Mouse (Mus musculus) lung, embryonic 14.5 days (tissue): ENCODE measurements around the gene Jade2. TPM values are rescaled to one million over a fixed set of nuclear protein-coding genes. Genes with fewer than 3 reads are reported as not detected.

Experiments
- ATAC-seq: fragments of 200-750 bp; cut with Nextera tagmentation; 2 replicates; pipeline ENCODE4 v1.8.0; 2017; ENCODE audit warnings: mild to moderate bottlenecking, moderate TSS enrichment, moderate library complexity; ENCODE audit not compliant: insufficient read depth
- DNase-seq: peaks from one replicate; pipeline ENCODE4 v3.0.0-alpha.2; 2015
- H3K27ac ChIP-seq: fragments of 300-500 bp; sonication (generic); 2 replicates; pipeline ENCODE4 v1.5.1; 2014; ENCODE audit warnings: low read depth, mild to moderate bottlenecking, moderate library complexity
- H3K27me3 ChIP-seq: fragments of 300-500 bp; sonication (generic); 2 replicates; pipeline ENCODE4 v1.6.1; 2014; ENCODE audit warnings: low read length, control low read depth; ENCODE audit not compliant: insufficient read depth
- H3K36me3 ChIP-seq: fragments of 300-500 bp; sonication (generic); 2 replicates; pipeline ENCODE4 v1.6.1; 2014; ENCODE audit warnings: control low read depth; ENCODE audit not compliant: insufficient read depth
- H3K4me1 ChIP-seq: fragments of 300-500 bp; sonication (generic); 2 replicates; pipeline ENCODE4 v1.6.1; 2014; ENCODE audit warnings: antibody characterized with exemption, control low read depth; ENCODE audit not compliant: insufficient read depth
- H3K4me2 ChIP-seq: fragments of 300-500 bp; sonication (generic); 2 replicates; pipeline ENCODE4 v1.6.1; 2014; ENCODE audit warnings: mild to moderate bottlenecking
- H3K4me3 ChIP-seq: fragments of 300-500 bp; sonication (generic); 2 replicates; pipeline ENCODE4 v1.5.1; 2014; ENCODE audit warnings: low read depth, low read length
- H3K9ac ChIP-seq: fragments of 300-500 bp; sonication (generic); 2 replicates; pipeline ENCODE4 v1.6.1; 2014
- H3K9me3 ChIP-seq: fragments of 300-500 bp; sonication (generic); 2 replicates; pipeline ENCODE4 v1.6.1; 2016; ENCODE audit warnings: low read depth, low read length, control low read depth
- CTCF ChIP-seq: IDR thresholded peaks from 2 replicates; pipeline ENCODE4 v1.5.1; 2016; ENCODE audit warnings: antibody characterized with exemption, low read depth
- WGBS: fragments of 180-500 bp; shearing (Covaris S2); extraction: QIAGEN DNeasy Blood & Tissue Kit; methylation state at CpG from one replicate; pipeline ENCODE4 v1.1.7; 2014; 5-methylcytosine and 5-hydroxymethylcytosine counted together
- polyA plus RNA-seq: library from polyadenylated mRNA; unstranded; fragments of >200 nt; fragmentation: Nextera tagmentation; extraction: Ambion mirVana; gene quantifications from 2 replicates; pipeline ENCODE4 v1.2.1, GENCODE M21; 2014

Gene Jade2
- polyA plus RNA-seq, 1 experiment from 2014 or later, result 1.6 TPM

- no peak overlapping the region for H3K4me3 ChIP-seq
- ATAC-seq (no peak), DNase-seq (no peak)
- H3K27me3 ChIP-seq, result no peaks in the 10 kb centered on the region
- no peak for TF ChIP-seq CTCF
- 71% methylated on average over 8 of the region's 8 CpGs for WGBS
- H3K27ac ChIP-seq, result no peak overlapping the region
- H3K36me3 ChIP-seq, result no peaks in the 10 kb centered on the region
- H3K4me2 ChIP-seq, result no peak overlapping the region
- no peak overlapping the region for H3K9ac ChIP-seq
- peaks cover 3% of the 10 kb centered on the region; the same call in 1 of the 2 replicates for H3K4me1 ChIP-seq
- no peaks in the 10 kb centered on the region for H3K9me3 ChIP-seq
Measured at GRCm38 (mm10) chr11:51767579-51768220, 89.8 kb downstream of the Jade2 start.

- no peaks in the 10 kb centered on the region for H3K27me3 ChIP-seq
- no peak for ATAC-seq
- H3K4me1 ChIP-seq, result peaks cover 3% of the 10 kb centered on the region; the same call in 1 of the 2 replicates
- WGBS, result 68% methylated on average over 4 of the region's 4 CpGs
- no peaks in the 10 kb centered on the region for H3K36me3 ChIP-seq
- H3K27ac ChIP-seq, result no peak overlapping the region
- no peaks in the 10 kb centered on the region for H3K9me3 ChIP-seq
- peak overlapping the region; percentile 95 for H3K4me3 ChIP-seq
- H3K4me2 ChIP-seq, result peak overlapping the region; percentile 92
- no peak for DNase-seq
- H3K9ac ChIP-seq, result peak overlapping the region; percentile 87; the same call in 1 of the 2 replicates
- no peak for TF ChIP-seq CTCF
Measured at GRCm38 (mm10) chr11:51764816-51765215, 92.6 kb downstream of the Jade2 start.

GRCm38 (mm10) chr11:51763955-51764354, 93.5 kb downstream of the Jade2 start:
- DNase-seq, result no peak
- peak overlapping the region; percentile 87 for H3K9ac ChIP-seq
- H3K9me3 ChIP-seq, result no peaks in the 10 kb centered on the region
- peak; percentile 28; the same call in 1 of the 2 replicates for ATAC-seq
- no peaks in the 10 kb centered on the region for H3K36me3 ChIP-seq
- no peak for TF ChIP-seq CTCF
- peak overlapping the region; percentile 92 for H3K4me2 ChIP-seq
- 4% methylated on average over 13 of the region's 13 CpGs for WGBS
- peaks cover 3% of the 10 kb centered on the region; the same call in 1 of the 2 replicates for H3K4me1 ChIP-seq
- H3K27me3 ChIP-seq, result no peaks in the 10 kb centered on the region
- H3K27ac ChIP-seq, result no peak overlapping the region
- H3K4me3 ChIP-seq, result peak overlapping the region; percentile 95

Other genes with a start within 250 kb of the Jade2 start
- 178 and 187 TPM in 2 replicates for gene Nhp2, start 237.9 kb downstream of the Jade2 start, polyA plus RNA-seq
- 39.4 and 43.6 TPM in 2 replicates for gene Rmnd5b, start 221.8 kb downstream of the Jade2 start, polyA plus RNA-seq
- gene N4bp3, start 206.8 kb downstream of the Jade2 start, polyA plus RNA-seq, result 35.5 and 39.2 TPM in 2 replicates
- gene D930048N14Rik, start 206.7 kb downstream of the Jade2 start, polyA plus RNA-seq, result 3.4 TPM in 2 replicates
- 81.0 and 86.4 TPM in 2 replicates for gene 0610009B22Rik, start 168.8 kb downstream of the Jade2 start, polyA plus RNA-seq
- gene Sec24a, start 94.0 kb downstream of the Jade2 start, polyA plus RNA-seq, result 16.3 and 16.8 TPM in 2 replicates
- gene Sar1b, start 94.0 kb downstream of the Jade2 start, polyA plus RNA-seq, result 105 and 109 TPM in 2 replicates
- gene Cdkn2aipnl, start 110.0 kb upstream of the Jade2 start, polyA plus RNA-seq, result 107 and 109 TPM in 2 replicates
- 126 and 128 TPM in 2 replicates for gene Ube2b, start 143.1 kb upstream of the Jade2 start, polyA plus RNA-seq
- 8.5 and 9.4 TPM in 2 replicates for gene Cdkl3, start 146.6 kb upstream of the Jade2 start, polyA plus RNA-seq
- gene Ppp2ca, start 241.0 kb upstream of the Jade2 start, polyA plus RNA-seq, result 94.0 and 95.3 TPM in 2 replicates